Mouse (Mus musculus) embryonic facial prominence, embryonic 13.5 days (tissue): ENCODE measurements at regions not wholly inside any gene's neighbourhood (a gene's known extent, or its start where the extent isn't known, plus 50 kb on each side); places are given as distances from the start of the nearest gene placed in this dataset.

ENCODE experiments used
- ATAC-seq: fragments of 200-750 bp; cut with Nextera tagmentation; 2 replicates; pipeline ENCODE4 v1.8.0; 2017; ENCODE audit warnings: low read depth; ENCODE audit not compliant: insufficient number of reproducible peaks, insufficient read depth, low FRiP score, low TSS enrichment
- H3K27ac ChIP-seq: fragments of 300-500 bp; sonication (generic); 2 replicates; pipeline ENCODE4 v1.5.1; 2015; ENCODE audit warnings: moderate library complexity, mild to moderate bottlenecking, inconsistent platforms
- H3K27me3 ChIP-seq: fragments of 300-500 bp; sonication (generic); 2 replicates; pipeline ENCODE4 v1.6.1; 2015; ENCODE audit warnings: mild to moderate bottlenecking, inconsistent platforms
- H3K36me3 ChIP-seq: fragments of 300-500 bp; sonication (generic); 2 replicates; pipeline ENCODE4 v1.6.1; 2015; ENCODE audit warnings: mild to moderate bottlenecking, inconsistent platforms
- H3K4me1 ChIP-seq: fragments of 300-500 bp; sonication (generic); 2 replicates; pipeline ENCODE4 v1.6.1; 2015; ENCODE audit warnings: inconsistent platforms
- H3K4me2 ChIP-seq: fragments of 300-500 bp; sonication (generic); 2 replicates; pipeline ENCODE4 v1.6.1; 2015; ENCODE audit warnings: moderate library complexity, mild to moderate bottlenecking, inconsistent platforms
- H3K4me3 ChIP-seq: fragments of 300-500 bp; sonication (generic); 2 replicates; pipeline ENCODE4 v1.5.1; 2015; ENCODE audit warnings: mild to moderate bottlenecking, inconsistent platforms
- H3K9ac ChIP-seq: fragments of 300-500 bp; sonication (generic); 2 replicates; pipeline ENCODE4 v1.6.1; 2015; ENCODE audit warnings: mild to moderate bottlenecking, inconsistent platforms
- H3K9me3 ChIP-seq: fragments of 300-500 bp; sonication (generic); 2 replicates; pipeline ENCODE4 v1.6.1; 2016; ENCODE audit warnings: inconsistent platforms
- WGBS: fragments of 180-500 bp; shearing (Covaris S2); methylation state at CpG from one replicate; pipeline ENCODE4 v1.1.7; 2015; ENCODE audit warnings: mixed read lengths; 5-methylcytosine and 5-hydroxymethylcytosine counted together

DNA sequence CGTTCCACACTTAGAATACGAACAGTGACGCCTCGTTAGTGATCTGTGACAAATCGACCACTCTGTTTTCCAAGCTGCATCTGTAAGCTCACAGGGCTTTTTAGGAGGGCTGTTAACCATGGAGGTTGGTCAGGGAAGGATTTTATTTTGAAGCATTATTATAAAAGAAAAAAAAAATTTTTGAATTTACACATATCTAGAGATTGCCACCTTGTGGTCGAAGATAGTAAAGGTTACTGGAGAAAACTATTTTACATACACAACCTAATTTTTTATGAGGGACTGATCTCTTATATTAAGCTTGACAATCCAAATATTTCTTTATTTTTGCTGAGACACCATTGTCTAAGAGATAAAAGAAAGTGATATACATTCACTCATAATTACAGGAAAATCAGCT is 937.2 kb downstream of the Sorcs1 start:
- H3K9ac ChIP-seq = no peak overlapping the region
- WGBS = 74% methylated on average over 6 of the region's 6 CpGs
- no peaks in the 10 kb centered on the region for H3K4me1 ChIP-seq
- H3K36me3 ChIP-seq = no peaks in the 10 kb centered on the region
- no peak overlapping the region for H3K4me2 ChIP-seq
- H3K9me3 ChIP-seq = no peaks in the 10 kb centered on the region
- H3K27ac ChIP-seq = no peak overlapping the region
- no peak overlapping the region for H3K4me3 ChIP-seq
- no peaks in the 10 kb centered on the region for H3K27me3 ChIP-seq
- ATAC-seq = no peak

DNA sequence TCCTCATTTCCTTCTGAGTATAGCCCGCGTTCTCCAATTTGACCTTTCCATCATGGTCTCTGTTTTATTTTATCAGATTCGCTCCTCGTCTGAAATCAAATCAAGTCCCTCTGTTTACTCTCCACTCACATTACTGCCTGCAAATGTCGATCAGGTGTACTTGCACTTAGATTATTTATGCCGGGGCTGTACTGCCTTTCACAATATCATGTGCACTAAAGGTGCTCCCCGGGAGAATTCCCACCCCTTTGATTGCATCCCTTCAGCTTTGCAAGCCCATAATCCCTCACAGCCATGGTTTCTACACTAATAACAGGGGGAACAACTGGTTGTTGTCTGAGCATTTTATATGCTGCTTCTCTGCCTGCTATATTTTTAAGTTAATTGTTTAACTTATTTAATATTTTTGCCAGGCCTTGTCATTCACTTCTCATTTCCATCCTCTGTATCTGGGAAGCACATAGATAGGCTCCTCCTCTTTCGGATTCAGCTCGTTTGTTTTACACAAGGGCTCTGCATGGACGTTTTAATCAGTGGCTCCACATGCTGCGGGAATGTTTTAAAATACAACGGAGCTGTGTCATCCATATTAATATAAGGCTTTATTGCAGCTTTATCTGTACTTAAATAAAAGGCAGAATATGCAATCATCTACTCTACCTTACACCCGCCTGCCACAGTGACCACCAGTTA is 938.8 kb downstream of the Sorcs1 start:
- H3K4me2 ChIP-seq = no peak overlapping the region

DNA sequence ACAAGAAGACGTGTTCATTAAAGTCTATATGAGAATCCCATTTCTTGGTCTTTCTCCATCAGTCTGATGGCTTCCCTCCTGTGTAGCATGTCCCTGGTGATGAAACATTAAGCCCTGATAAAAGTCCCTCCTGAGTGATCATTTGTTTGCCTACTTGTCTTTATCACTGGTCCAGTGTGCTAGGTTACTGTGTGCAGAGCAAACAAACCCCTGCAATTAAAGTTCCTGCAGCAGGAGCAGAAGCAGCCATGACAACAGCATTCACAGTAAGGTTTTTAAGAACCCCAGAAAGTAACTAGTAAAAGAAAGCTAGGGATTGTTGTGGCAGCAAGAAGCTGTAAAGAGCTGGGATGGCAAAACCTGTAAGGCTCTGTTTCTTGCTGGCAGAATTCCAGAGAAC is 980.8 kb downstream of the Sorcs1 start:
- no peak for ATAC-seq
- H3K27me3 ChIP-seq = no peaks in the 10 kb centered on the region
- H3K27ac ChIP-seq = no peak overlapping the region
- no peaks in the 10 kb centered on the region for H3K4me1 ChIP-seq
- no peak overlapping the region for H3K4me2 ChIP-seq
- no peaks in the 10 kb centered on the region for H3K36me3 ChIP-seq
- H3K9ac ChIP-seq = no peak overlapping the region
- no peak overlapping the region for H3K4me3 ChIP-seq
- 79% methylated on average over 1 of the region's 1 CpGs for WGBS
- no peaks in the 10 kb centered on the region for H3K9me3 ChIP-seq

More for the DNA sequence above, 938.8 kb downstream of the Sorcs1 start:
- 53% methylated on average over 13 of the region's 13 CpGs for WGBS
- H3K27ac ChIP-seq = no peak overlapping the region
- H3K9me3 ChIP-seq = no peaks in the 10 kb centered on the region
- H3K4me3 ChIP-seq = no peak overlapping the region
- H3K27me3 ChIP-seq = no peaks in the 10 kb centered on the region
- no peak for ATAC-seq
- H3K9ac ChIP-seq = no peak overlapping the region
- no peaks in the 10 kb centered on the region for H3K4me1 ChIP-seq
- H3K36me3 ChIP-seq = no peaks in the 10 kb centered on the region

DNA sequence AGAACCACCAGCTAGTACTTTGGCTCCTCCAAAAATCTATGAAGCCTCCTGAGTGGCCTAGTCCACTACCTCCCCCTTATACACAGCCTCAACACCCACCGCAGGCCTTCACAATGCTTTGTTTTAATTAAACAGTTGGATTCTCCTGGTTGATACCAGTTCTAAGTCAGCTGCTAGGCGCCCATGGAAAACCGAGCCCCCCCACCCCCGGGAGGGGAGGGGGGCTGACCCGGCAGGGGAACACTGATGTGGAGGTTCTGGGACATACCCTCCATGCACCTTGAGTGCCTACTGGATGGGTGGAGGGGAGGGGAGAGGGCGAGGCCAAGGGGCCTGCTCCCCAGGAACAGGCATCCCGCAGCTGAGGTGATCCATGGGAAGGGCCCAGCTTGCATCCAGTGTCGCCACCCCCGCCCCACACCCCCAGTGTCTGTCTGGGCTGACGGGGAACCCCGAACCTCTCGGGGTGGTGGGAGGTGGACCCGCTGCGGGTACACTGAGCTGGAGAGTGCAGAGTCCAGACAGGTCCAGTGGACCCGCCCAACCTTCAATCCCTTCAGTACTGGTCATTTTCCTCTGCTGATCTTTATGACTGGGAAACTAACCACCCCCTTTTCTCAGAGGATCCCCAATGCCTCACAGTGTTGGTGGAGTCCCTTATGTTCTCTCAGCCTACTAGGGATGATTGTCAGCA is 992.7 kb downstream of the Sorcs1 start:
- Histone ChIP-seq H3K27ac (no peak overlapping the region), H3K9ac (no peak overlapping the region), H3K4me1 (no peaks in the 10 kb centered on the region), H3K36me3 (no peaks in the 10 kb centered on the region), H3K4me2 (no peak overlapping the region), H3K9me3 (0 out of 2 replicates have a peak, but pooled peaks cover 2% of the 10 kb centered on the region), H3K27me3 (no peaks in the 10 kb centered on the region), H3K4me3 (no peak overlapping the region)
- 0 out of 2 replicates have a peak, but pooled peaks have one; percentile 52 for ATAC-seq
- WGBS = 93% methylated on average over 15 of the region's 15 CpGs

DNA sequence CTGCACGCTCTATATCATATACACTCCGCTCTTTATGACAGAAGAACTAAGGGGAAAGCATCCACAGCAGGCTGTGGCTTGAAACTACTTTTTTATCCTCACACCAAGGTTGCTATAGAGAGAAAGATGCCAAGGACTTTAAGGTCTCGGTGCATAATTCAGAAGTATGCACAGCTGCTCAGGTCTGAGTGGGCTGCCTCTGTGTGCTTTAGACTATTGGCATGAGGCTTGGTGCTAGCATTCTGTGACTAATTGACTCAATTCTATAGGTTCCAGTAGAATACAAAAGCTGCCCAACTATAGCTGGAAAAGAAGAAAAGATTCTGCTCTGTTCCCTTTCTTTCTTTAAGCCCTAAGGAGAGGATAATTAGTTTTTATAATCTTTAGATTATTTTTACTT is 997.2 kb downstream of the Sorcs1 start:
- WGBS = 64% methylated on average over 3 of the region's 3 CpGs
- no peaks in the 10 kb centered on the region for H3K4me1 ChIP-seq
- H3K9me3 ChIP-seq = no peaks in the 10 kb centered on the region
- no peak overlapping the region for H3K27ac ChIP-seq
- no peaks in the 10 kb centered on the region for H3K36me3 ChIP-seq
- H3K4me2 ChIP-seq = no peak overlapping the region
- no peaks in the 10 kb centered on the region for H3K27me3 ChIP-seq
- H3K9ac ChIP-seq = no peak overlapping the region
- ATAC-seq = 0 out of 2 replicates have a peak, but pooled peaks have one; percentile 20
- no peak overlapping the region for H3K4me3 ChIP-seq

DNA sequence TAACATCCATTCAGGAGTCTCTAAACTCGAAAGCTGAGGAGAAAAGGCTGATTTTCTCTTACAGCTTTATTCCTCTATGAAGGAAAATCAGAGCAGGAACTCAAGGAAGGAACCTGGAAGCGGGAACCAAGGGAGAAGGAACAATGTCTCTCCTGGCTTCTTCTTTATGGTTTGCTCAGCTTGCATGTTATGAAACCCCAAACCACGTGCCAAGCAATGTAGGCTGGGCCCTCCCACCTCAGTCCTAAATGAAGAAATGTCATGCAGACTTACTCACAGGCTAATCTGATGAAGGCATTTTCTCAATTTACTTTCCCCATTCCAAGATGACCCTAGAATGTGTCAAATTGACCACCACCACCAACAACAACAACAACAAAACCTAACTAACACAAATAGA is 998.4 kb downstream of the Sorcs1 start:
- Histone ChIP-seq H3K9me3 (no peaks in the 10 kb centered on the region), H3K9ac (no peak overlapping the region), H3K27me3 (no peaks in the 10 kb centered on the region), H3K4me2 (no peak overlapping the region), H3K4me1 (no peaks in the 10 kb centered on the region), H3K4me3 (no peak overlapping the region), H3K27ac (no peak overlapping the region), H3K36me3 (no peaks in the 10 kb centered on the region)
- ATAC-seq = no peak
- WGBS = 74% methylated on average over 3 of the region's 3 CpGs

DNA sequence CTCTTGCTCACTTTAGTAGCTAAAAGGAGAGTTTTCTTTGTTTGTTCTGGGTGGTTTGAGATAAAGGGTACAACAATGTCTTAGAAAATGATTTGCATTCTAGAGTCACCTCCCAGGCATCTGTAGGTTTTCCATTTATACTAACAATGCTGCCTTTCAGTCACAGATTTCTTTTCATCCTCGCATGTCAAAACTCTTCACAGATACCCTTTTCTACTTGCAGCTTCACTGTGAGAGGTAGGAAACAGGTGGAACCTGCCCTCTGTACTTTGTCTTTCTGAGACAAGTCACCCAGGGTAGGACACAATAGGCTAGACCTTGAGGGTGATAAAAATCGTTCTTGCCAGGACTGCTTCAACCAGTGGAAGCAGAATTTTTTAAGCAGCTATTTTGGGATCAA is 1002.5 kb downstream of the Sorcs1 start:
- Histone ChIP-seq H3K27me3 (no peaks in the 10 kb centered on the region), H3K4me3 (no peak overlapping the region), H3K27ac (no peak overlapping the region), H3K4me2 (no peak overlapping the region), H3K36me3 (no peaks in the 10 kb centered on the region), H3K9me3 (no peaks in the 10 kb centered on the region), H3K4me1 (no peaks in the 10 kb centered on the region), H3K9ac (no peak overlapping the region)
- WGBS = 35% methylated on average over 2 of the region's 2 CpGs
- ATAC-seq = no peak

DNA sequence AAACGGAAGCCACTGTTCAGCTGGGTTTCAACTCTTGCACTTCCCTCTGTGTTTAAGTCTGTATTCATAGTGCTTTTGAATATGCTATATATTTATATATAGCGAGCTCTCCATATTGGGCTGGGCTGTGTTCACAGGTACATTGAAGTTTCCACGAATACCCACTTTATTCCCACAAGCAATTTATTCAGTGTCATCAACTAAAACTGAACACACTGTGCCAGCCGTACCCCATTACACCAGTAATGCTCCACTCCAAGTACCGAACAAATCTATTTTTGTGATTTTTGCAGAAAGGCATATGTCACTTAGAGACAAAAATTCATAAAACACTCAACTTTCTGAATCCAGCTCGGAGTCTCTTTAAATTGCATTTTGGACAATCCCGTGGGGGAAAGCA is 1048.5 kb downstream of the Sorcs1 start:
- WGBS = 87% methylated on average over 7 of the region's 7 CpGs

DNA sequence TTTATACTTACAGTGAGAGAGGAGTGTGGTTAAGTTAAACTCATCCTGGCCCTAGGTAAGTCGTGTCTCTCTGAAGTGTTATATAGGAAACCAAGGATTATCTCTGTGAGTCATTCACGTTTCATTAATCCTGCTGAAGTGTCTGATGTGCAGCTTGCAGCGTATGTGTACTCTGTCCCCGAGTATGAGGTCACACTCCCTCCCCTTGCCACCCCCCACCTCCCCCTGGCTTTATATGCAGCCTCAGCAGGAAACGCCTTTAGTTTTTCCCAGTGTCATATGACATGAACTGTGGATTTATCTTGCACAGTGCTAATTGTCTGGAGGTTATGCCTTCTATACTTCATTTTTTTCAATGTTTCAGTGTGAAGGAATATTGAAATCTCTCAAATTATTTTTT is 1058.5 kb downstream of the Sorcs1 start:
- ATAC-seq = no peak
- Histone ChIP-seq H3K4me1 (no peaks in the 10 kb centered on the region), H3K9ac (no peak overlapping the region), H3K27ac (no peak overlapping the region), H3K27me3 (no peaks in the 10 kb centered on the region), H3K4me2 (no peak overlapping the region), H3K36me3 (no peaks in the 10 kb centered on the region), H3K9me3 (no peaks in the 10 kb centered on the region), H3K4me3 (no peak overlapping the region)
- 40% methylated on average over 5 of the region's 5 CpGs for WGBS

More for the DNA sequence above, 1048.5 kb downstream of the Sorcs1 start:
- Histone ChIP-seq H3K36me3 (no peaks in the 10 kb centered on the region), H3K4me2 (no peak overlapping the region), H3K9ac (no peak overlapping the region), H3K9me3 (no peaks in the 10 kb centered on the region), H3K27ac (no peak overlapping the region), H3K27me3 (no peaks in the 10 kb centered on the region), H3K4me1 (no peaks in the 10 kb centered on the region), H3K4me3 (no peak overlapping the region)
- ATAC-seq = no peak

DNA sequence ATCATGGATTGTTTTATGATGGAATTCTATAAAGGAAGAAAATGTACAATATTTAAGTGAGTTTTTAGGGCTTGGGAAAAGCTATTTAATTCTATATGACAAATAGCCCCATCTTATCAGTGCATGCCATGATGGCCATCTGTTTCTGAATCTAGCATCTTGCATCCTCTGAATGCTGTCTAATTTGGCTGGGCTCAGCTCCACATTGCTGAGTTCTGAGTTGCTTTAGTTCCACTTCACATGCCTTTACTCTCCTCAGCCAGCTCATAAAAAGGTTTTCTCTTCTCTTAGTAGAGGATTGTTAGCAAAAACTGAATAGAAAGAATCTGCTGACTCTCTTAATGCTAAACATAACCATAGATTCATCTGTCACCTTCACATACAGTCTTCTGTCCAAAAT is 1063.4 kb downstream of the Sorcs1 start:
- no peak overlapping the region for H3K9ac ChIP-seq
- H3K4me2 ChIP-seq = no peak overlapping the region
- H3K9me3 ChIP-seq = no peaks in the 10 kb centered on the region
- no peak overlapping the region for H3K4me3 ChIP-seq
- H3K4me1 ChIP-seq = no peaks in the 10 kb centered on the region
- no peaks in the 10 kb centered on the region for H3K27me3 ChIP-seq
- no peaks in the 10 kb centered on the region for H3K36me3 ChIP-seq
- H3K27ac ChIP-seq = no peak overlapping the region
- no peak for ATAC-seq
